Mouse (Mus musculus) lung, postnatal 4 days (tissue): ENCODE measurements at regions not wholly inside any gene's neighbourhood (a gene's known extent, or its start where the extent isn't known, plus 50 kb on each side); places are given as distances from the start of the nearest gene placed in this dataset.

Source experiments
- DNase-seq, 2 experiments: peaks; one replicate each; pipeline ENCODE4 v3.0.0; 2021

DNA sequence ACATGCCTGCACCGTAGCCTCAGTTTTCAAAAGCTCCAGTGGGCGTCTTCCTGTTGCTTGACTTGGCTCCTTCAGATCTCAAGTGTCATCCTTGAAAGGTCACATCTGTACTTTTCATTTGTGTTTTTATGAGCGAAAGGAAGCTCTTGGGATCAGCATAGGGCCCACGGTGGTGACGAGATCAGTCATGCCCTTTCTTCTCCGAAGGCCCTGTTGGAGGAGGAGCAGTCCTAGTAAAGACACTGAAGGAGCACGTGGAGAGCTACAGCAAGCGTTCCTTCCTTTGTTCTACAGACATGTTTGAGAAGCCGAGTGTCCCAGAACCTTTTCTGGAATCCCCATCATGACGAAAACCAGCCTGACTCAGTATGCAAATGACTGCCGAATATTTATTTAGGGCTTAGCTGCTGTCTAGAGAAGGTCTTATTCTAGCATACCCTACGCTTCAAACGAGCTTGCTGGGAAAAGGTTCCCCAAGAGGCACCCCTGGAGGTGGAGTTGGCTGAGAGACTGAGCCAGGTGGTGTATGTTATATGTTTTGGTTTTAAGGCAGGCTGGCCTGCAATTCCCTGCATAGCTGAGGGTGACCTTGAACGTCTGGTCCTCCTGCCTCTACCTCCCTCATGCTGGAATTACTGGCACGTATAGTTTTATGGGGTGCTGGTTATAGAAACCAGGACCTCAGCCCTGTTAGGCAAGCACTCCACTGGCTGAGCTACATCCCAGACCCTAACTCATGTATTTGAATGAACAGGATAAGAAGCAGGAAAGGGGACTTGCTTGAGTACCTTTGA, 285.1 kb upstream of the Cdh5 start:
- no peak for DNase-seq

DNA sequence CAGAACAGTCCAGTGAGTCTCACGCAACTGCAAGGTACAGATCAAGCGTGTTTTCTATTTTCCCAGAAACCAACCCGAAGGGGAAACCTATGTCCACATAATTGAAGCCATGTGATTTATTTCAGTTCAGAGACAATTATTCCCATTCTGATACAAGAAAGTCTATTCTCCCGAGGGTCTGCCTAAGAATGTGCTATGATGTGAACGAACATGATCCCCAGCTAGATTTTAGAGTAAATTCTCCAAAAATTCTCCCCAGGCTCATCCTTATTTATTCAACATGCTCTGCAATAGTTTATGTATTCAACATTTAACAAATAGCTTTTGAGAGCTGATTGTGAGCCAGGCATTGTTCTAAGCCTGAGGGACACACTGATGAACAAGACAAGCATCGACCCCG, 277.9 kb upstream of the Cdh5 start:
- no peak for DNase-seq

DNA sequence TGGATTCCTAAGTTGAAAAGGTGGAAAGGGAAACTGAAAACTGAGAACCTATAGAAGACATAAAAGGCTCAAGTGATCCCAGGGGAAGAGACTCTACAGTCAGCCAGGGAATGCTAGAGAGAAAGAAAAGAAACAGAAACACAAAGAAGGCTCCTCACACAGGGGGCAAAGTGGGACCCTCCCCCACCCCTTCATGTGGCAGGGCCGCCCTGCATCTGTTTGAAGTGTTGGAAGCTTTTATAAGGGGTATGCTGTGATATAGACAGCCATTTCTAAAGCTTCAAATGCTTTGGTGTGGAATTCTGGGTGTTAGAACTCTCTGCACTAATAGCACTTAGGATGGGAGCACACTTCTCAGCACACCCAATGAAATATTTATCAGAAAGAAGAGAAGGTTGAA, 276.7 kb upstream of the Cdh5 start:
- DNase-seq: no peak

DNA sequence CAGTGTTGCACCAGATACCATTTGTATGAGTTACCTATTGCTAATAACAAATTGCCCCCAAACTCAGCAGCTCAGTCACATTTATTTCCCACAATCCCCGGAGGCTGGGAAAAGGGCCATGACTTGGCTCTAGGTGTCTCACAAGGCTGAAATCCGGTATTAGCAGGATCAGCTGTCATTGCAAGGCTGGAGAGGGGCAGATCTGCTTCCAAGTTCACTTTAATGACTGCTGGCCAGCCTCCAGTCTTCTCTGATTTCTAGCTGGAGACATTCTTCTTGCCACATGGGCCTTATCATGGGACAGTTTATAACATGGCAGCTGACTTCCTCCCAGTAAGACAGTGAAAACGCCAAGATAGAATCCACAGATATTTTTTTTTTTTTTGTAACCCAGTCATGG, 276.1 kb upstream of the Cdh5 start:
- peak; percentile 77 to 86 for DNase-seq

DNA sequence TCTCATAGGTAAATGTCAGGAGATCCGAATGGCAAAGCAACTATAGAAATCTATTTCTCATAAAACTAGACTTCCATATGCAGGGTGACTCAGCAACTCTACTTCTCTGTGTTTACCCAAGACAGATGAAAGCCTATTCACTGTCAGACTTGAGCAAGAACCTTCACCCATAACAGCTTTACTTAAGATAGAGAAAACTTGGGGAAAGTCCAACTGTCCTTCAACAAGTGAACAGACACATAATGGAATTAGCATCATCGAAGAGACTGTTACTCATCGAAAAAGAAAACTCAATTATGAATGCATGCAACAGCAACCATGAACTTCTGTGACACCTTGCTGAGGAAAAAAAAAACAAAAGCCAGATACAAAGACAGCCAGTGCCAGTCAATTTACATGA, 271.0 kb upstream of the Cdh5 start:
- no peak for DNase-seq

DNA sequence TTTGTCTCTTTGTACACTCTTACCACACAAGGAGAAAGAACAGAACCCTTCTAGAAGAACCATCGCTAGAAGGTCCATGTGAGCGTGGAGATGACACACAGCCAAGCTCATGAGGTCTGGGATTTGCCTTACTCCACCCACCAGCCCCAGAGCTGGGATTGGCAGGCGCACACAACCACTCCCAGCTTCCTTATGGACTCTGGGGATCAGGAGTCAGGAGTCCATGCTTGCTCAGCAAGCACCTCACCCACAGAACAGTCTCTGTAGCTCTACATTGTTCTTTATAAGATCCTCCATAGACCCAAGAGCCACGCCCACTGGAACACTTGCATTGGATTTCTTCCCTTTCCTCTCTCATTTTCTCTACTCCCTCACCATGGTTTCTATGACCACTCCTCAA, 261.4 kb upstream of the Cdh5 start:
- no peak for DNase-seq

DNA sequence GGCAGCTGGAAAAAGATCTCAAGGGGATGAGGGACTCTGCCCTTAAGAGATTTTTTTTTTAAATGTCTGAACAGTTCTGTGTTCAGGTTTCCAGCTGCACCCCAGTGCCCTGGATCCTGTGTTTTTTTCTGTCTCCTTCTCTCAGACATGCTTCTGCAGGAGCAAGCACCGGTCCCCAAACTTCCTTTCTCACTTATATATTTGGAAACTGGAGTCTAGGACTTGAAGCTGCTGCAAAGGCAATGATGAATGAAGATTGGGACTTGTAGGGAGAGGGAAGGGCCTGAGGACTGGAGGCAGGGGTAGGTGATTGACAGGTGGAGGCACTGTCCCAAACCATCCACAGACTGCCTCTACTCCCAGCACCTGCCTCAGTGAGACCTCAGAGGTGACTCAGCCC, 255.5 kb upstream of the Cdh5 start:
- DNase-seq: no peak

DNA sequence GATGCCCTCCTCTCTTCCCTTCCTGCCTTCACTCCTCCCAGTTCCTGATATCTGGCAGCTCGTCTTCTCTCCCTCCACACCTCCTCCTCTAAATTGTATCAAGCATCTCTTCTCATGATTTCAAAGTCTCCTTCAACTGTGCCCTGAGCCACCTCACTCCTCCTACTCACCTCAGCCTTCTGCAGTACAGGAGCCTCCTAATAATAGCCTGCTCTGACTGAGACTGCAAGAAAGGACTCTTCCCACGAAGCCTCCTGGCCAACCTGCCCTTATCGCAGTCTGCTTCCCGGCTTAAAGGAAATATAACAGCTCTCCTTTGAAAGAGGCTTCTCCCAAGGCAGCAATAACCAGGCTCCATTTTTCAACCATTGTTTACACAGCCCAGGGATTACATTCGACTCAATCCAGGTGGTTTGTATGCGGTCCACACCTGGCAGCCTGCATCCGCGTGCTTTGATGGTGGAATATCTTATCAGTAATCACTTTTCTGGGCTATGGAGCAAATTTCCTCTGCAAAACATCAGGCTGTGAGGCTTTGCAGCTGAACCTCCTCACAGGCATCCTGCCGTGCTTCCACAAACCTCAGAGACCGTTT, 254.9 kb upstream of the Cdh5 start:
- DNase-seq: no peak

DNA sequence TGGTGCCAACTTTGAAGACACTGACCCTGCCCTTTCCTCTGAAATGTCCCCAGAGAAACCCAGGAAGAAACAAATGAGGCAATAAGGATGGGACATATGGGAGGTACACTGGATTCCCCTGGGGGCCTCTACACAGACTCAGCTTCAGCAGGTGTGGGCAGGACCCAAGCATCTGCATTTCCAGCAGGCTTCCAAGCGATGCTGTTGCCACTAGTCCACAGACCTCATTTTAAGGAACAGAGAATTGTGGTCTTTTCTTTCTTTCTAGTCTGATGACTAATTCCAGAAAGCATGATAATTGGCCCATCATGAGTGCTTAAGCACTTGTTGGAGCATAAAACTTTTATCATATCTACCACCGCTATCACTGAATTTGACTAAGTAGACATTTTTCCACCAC, 251.6 kb upstream of the Cdh5 start:
- DNase-seq: no peak

DNA sequence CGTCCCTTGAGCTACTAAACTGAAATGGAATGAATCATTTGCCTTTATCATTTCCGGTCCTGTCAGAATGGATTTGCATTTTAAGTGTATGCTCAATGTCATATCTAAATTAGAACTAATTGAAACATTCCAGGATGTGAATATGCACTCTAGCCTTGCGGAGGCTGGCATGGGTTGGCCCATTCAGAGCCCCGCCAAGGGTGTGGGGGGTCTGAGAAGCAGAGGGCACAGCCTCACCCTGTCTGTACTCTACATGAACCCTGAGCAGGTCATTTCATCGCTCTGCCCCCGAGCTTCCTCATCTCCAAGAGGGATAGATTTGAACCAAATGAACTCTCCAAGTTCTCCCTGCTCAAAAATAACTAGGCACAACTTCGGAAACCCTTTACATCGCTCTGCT, 250.1 kb upstream of the Cdh5 start:
- DNase-seq: no peak

DNA sequence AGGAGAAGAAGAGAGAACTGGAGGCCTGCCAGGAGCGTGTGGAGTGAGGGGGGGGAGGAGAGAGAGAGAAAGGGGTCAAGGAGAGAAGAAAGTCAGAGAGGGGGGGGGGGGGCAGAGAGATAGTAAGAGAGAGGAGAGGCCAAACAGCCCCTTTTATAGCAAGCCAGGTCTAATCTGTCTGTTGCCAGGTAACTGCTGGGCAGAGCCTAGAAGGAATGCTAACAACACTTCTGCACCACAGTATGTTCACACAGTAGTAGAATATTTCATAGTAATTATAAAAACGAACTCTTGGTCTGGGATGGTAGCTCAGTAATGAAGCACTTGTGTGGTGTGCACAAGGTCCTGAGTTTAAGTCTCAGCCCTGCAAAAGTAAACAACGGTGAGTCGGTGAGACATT, 248.4 kb upstream of the Cdh5 start:
- DNase-seq: no peak

DNA sequence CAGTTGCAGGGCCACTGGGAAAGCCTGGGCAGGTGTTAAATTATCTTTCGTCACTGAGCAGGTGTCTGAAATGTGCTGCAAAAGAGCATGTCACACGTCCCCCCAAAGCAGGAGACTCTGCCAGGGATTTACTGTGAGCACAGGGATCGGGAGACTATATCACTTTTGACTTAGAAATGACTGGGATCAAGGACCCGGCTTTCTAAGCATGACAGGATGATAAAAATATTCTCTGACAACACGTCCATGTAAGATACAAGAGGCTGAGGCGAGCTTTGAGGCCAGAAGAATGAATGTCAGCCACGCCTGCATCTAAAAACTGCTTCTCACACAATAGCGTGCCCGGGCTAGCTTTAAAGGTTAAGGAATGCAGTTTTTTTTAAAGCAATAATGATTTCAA, 246.1 kb upstream of the Cdh5 start:
- DNase-seq: no peak

DNA sequence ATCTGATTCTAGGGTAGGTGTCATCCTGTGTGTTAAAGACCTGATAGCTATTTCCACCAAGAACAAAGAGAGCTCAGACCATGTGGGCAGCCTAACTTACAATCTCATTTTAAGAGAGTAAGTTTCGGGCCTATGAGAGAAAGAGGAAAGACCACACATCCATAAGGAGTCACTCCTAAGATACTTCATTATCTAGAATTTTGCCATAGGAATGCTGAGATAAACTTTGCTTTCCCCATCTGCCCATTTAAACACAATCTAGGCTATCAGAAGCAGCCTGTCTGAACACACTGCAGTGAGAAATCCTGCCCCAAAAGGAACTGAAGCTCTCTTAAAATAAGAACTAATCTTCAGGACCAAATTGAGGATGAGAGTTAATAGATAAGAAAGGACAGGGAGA, 242.3 kb upstream of the Cdh5 start:
- DNase-seq: no peak

DNA sequence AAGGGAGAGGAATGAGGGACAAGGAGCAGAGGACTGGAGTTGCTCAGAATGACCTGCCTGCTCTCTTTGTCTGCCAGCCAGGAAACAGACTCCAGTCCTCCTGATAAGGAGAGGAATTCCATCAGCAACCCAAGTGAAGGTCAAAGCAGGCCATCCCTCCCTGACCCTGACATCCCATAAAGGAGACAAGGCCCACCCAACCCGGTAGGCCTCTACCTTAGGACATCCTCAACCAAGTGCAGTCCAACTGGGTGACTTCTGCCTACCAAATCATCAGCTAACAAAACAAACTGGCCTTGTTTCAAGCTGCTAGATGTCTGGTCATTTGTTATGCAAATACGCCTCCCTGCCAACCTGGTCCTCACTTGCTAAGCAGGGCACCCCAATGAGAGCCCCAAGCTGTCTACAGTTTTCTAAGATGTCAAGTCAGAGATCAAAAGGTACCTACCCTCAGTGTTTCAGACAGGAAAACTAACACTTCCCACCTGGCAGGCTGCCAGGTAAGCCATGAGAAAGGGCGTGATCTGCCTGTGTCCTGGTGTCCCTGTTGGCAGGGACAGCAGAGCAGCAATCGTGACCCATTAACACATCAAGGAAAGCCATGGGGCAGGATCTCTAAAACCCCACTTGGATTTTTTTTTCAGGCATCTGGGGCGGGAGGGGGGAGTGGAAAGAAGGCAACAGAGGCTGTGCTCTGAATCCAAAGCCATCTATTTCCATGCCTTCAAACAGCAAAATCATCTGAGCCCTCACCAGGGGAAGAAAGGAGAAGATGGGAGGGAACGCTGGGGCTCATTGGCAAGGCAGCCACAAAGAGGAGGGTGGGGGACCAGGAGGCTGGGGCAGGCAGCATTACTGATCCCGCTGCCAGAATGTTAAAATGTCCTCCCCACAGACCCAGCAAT, 227.6 kb upstream of the Cdh5 start:
- DNase-seq: peak; percentile 54 to 64

DNA sequence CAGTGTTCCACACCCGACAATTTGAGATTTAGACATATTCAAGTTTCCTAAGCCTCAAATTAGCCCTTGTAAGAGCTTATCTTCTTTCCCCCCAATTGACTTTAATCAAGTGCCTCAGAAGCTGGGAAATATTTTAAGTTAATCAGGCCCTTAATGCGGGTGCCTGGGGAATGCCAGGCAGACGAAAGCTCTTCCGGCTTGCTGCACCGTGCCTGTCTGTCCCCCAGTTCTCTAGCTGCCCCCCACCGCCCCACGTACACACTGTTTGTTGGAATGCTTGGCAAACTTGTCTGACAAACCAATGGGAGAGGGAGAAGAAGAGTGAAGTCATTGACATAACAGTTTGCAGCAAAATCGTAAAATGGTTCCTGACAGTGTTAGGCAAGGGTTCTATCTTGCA, 226.9 kb upstream of the Cdh5 start:
- no peak for DNase-seq

DNA sequence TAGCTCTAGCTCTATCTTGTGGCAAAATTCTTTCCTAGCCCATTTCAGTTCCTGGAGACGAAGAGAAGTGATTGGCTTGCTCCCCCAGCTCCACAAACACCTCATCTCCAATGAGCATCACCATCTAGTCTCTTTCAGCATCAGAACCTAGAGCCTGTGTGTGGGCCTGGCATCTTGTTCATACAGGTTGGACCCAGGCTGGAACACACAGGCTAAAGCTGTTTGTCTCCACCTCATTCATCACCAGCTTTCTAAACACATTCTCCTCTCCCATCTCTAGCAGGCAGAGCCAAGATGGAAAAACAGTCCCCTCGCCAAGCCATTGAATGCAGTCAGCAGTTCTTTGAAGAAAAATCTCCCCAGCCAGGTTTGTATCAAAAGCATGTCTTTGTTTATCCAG, 221.9 kb upstream of the Cdh5 start:
- DNase-seq: peak; percentile 12 to 38

DNA sequence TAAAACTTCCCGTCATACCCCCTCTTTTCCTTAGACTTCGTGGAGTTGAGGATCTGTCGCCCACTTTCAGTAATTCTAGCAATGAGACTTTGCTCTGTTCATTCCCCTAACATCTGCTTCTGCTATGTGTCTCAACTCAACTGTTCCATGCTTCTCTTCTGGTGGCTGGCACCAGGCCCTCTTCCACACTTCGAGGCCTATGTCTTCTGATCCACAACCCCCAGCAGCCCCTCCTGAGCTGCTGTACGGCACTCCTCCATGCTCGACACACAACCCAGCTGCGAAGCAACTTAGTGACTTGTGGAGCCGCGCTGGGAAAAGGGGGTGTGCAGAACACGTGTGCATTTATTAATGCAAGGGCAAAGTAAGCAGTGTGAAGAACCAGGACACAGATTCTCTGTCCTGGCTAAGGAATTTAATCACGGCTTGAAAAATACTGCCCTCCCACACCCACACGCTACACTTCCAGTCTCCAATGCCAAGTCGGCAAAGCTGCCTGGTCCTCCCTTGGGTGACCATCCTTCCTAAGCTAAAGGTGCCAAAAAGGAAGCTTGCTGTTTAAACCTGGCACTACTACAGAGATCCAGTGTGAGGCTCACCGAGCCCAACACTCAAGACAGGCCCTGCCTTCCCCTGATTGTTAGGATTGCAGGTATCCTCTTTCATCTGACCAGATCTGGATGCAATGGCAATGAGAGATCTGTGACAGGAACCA, 220.8 kb upstream of the Cdh5 start:
- DNase-seq: peak; percentile 22 to 70

DNA sequence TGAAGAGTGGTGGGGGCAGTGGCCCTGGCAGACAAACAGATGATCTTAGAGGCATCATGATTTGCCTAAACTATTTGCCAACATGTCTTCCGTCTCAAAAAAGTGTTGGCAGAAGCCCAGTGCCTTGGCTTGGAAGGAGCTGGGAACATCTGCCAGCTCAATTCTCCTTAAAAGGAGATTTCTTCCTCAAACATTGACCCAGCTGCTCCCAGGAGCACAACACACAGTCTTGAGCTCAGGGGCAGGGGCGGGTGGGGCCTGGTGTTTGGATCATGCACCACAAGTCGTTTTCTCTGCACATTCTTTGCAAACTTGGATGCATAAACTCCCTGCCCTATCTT, 220.3 kb upstream of the Cdh5 start:
- peak; percentile 50 to 68 for DNase-seq

DNA sequence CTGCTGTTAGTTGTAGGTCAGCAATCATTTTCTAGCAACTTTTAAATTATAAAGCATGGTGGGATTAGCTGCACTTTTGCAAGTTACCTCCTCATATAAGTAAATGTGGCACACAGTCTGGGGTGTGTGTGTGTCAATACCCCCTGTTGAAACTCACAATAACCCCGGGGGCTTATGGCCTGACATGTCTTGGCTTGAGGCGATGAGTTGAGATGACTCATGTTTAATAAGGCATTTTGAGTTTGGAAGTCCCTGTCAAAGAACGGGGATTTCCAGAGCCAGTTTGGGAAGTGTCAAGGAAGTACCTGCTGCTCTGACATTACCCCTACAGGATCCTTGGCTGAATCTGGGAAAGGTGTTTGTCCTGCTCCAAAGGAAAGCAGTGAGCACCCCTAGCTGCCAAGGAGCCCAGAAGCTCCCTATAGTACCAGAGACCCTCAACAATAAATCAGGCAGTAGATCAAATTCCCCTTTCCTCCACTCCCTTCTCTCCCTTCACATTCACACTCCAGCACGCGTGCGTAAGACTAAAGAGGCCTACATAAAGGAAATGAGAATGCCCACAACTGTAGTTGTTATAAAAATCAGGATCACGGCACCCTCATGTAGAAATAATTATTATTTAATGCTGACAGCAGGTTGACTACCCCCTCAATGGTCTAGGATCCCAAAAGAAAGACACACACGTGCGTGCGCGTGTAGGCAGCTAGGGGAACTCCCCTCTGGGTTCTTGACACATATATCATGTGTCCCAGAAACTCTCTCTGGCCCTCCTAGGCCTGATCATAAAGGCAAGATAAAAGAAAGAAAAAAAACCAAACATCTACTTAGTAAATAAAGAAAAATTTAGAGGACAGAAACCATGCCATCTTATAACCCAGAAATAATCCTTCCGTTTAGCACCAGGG, 216.3 kb upstream of the Cdh5 start:
- no peak for DNase-seq

DNA sequence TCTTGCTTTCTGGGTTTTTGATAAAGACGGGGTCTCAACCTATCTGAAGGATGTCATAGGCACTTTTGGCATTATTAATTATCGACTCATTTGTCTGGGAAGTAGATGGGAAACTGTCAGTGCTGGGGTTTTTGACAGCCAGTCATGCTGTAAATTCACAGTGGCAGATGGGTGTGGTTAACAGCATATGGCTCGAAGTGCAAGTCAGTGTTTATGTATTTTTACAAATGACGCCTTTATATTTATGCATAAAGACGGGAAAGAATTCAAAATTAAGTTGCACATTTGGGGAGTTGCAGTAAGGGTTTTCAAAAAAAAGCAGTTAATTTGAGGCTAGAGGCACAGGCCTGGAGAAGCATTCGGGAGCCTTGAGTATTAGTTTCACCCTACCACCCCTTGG, 206.8 kb upstream of the Cdh5 start:
- DNase-seq: no peak

DNA sequence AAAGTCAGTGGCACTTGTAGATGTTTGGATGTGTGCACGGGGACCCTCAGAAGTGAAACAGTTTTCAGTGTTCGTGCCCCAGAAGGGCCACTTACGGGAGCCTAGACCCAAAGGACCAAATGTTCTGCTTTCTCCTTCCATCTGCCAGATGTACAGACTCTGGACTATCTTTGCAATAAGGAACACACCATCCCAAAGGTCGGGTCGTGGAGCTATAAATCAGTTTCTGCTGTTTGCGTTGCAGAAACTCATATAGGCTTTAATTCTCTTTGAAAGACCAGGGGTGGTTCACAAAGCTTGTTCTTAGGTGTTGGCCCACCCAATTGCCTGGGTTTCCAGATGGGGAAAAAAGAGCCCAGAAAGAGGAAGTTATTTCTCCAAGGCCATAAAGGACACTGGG, 206.3 kb upstream of the Cdh5 start:
- DNase-seq: no peak

DNA sequence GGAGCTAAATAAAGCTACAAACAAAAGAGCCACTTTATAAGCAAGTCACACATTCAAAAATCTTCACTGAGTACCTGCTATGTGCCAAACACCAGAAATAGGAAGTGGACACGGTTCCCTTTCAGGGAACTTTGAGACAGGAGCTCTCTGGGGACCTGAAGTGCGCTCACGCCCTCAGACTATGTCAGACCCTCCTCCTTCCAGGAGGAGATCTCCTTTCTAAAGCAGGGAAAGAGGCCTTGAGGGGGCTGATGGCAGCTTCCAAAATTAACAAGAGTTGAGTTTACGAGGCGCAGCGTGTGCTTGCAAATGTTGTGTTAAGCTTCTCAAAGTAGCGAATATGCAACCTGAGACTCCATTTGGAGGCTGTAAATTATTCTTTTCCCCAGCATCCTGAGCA, 204.0 kb upstream of the Cdh5 start:
- DNase-seq: no peak
